Mouse (Mus musculus): ENCODE data around the gene Hsf5. TPM values are rescaled to one million over a fixed set of nuclear protein-coding genes. Genes with fewer than 3 reads are reported as not detected.

The Hsf5 gene
- polyA plus RNA-seq, 1 experiment from 2014 or later: 0.61 TPM

DNA sequence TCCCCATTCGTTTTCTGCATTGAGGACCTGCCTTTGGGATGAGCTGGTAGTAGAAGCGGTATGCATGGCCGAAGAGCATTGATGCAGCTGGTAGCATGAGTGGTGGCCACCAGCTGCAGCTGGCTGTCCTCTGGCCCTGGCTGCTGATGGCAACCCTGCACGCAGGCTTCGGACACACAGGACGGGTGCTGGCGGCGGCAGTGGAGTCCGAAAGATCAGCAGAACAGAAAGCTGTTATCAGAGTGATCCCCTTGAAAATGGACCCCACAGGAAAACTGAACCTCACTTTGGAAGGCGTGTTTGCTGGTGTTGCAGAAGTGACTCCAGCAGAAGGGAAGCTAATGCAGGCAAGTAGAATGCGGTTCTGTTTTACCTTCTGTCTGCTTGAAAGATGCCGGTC, 47.6 kb downstream of the Hsf5 start:
- ATAC-seq (replicated peaks): no peak
- 84% methylated on average over 12 of the region's 12 CpGs for WGBS
- no peaks in the 10 kb centered on the region for H3K9me3 ChIP-seq

DNA sequence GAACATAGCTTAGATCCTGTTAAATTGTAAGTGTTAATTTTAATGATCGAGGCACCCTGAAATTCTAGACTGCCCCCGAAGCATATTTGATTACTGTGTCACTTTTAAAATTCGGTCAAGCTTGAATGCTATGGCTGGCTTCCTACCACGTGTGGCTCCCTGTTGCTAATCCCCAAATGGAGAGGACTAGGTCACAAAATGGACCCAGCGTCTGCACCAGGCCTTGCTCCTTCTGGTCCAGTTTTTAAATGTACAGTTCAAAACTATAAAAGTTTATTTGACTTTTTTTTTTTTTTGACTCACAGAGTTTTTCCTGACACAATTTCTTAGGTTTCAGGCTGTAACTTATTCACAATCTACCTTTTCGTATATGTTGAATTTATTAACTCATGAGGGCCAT, 48.3 kb downstream of the Hsf5 start:
- H3K4me3 ChIP-seq: no peak overlapping the region
- peaks cover 8% of the 10 kb centered on the region for H3K4me1 ChIP-seq
- no peak overlapping the region for H3K9ac ChIP-seq
- H3K36me3 ChIP-seq (replicated peaks): no peaks in the 10 kb centered on the region
- H3K9me3 ChIP-seq: no peaks in the 10 kb centered on the region
- ATAC-seq (replicated peaks): no peak
- H3K27ac ChIP-seq: no peak overlapping the region
- WGBS: 65% methylated on average over 6 of the region's 6 CpGs
- no peak overlapping the region for H3K4me2 ChIP-seq
- peaks cover 16% of the 10 kb centered on the region; the same call in 1 of the 2 replicates for H3K27me3 ChIP-seq (replicated peaks)

More for the DNA sequence above, 47.6 kb downstream of the Hsf5 start:
- Histone ChIP-seq H3K9ac (no peak overlapping the region), H3K4me2 (no peak overlapping the region), H3K4me1 (peaks cover 8% of the 10 kb centered on the region), H3K4me3 (no peak overlapping the region), H3K27ac (no peak overlapping the region), H3K36me3 (replicated peaks) (no peaks in the 10 kb centered on the region), H3K27me3 (replicated peaks) (peaks cover 16% of the 10 kb centered on the region; the same call in 1 of the 2 replicates)

DNA sequence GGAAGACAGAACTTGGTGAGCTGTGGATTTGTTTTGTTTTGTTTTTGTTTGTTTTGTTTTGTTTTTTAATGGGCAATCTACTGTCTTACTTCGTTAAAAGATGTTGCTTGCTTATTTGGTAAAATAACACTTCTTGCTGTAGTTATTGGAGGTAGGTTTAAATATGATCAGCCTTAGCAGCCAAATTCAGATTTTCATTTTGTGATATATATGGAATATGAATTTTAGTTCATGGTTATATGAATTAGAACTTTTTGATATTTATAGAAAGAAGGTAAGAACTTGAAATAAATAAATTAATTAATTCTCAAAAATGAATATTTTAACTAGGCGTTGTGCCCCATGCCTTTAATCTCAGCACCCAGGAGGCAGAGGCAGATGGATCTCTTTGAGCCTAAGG, 48.7 kb downstream of the Hsf5 start:
- H3K9me3 ChIP-seq: no peaks in the 10 kb centered on the region
- 82% methylated on average over 2 of the region's 2 CpGs for WGBS
- H3K27ac ChIP-seq: no peak overlapping the region

DNA sequence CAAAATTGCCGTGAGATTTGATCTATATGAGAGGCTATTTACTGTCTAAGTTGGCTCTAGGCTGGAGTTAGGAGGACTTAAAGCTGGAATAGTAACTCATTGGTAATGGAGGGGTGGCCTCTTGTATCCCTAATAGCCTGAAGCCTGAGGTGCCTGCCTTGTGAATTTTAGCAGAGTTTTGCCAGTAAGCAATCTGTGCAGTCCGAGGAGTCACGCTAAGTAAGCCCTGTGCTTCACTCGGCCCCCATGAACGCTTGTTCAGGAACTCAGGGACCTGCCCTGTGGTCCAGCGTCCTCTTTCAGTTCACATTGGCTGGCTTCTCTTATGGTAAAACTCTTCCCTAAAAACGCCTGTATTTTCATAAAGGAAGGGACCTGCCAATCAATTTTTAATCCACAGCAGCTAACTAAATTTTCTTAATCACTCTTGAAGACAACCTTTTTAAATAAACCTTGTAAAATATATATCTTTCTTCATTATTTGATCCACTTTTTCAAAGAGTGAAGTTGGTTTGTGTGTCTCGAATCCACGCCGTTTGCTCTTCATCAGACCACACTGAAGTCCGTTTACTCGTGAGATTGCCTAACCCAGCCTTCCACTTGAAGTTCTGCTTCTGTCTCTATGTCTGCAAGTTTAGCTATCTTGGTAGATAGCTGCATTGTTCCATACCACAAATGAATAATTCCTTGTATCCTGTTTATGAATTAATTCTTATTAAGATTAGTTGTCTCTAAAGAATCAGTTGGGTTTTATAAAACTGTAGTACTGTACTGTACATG, 49.5 kb downstream of the Hsf5 start:
- no peak overlapping the region for H3K9ac ChIP-seq
- no peak overlapping the region for H3K4me3 ChIP-seq
- no peak overlapping the region for H3K4me2 ChIP-seq
- no peaks in the 10 kb centered on the region for H3K36me3 ChIP-seq (replicated peaks)
- no peak overlapping the region for H3K27ac ChIP-seq
- no peaks in the 10 kb centered on the region for H3K9me3 ChIP-seq
- peaks cover 16% of the 10 kb centered on the region; the same call in 1 of the 2 replicates for H3K27me3 ChIP-seq (replicated peaks)
- peaks cover 8% of the 10 kb centered on the region for H3K4me1 ChIP-seq
- WGBS: 81% methylated on average over 12 of the region's 12 CpGs
- no peak for ATAC-seq (replicated peaks)

More for the DNA sequence above, 48.7 kb downstream of the Hsf5 start:
- Histone ChIP-seq H3K4me2 (no peak overlapping the region), H3K4me3 (no peak overlapping the region), H3K9ac (no peak overlapping the region), H3K4me1 (peaks cover 8% of the 10 kb centered on the region), H3K36me3 (replicated peaks) (no peaks in the 10 kb centered on the region), H3K27me3 (replicated peaks) (peaks cover 16% of the 10 kb centered on the region; the same call in 1 of the 2 replicates)
- no peak for ATAC-seq (replicated peaks)

DNA sequence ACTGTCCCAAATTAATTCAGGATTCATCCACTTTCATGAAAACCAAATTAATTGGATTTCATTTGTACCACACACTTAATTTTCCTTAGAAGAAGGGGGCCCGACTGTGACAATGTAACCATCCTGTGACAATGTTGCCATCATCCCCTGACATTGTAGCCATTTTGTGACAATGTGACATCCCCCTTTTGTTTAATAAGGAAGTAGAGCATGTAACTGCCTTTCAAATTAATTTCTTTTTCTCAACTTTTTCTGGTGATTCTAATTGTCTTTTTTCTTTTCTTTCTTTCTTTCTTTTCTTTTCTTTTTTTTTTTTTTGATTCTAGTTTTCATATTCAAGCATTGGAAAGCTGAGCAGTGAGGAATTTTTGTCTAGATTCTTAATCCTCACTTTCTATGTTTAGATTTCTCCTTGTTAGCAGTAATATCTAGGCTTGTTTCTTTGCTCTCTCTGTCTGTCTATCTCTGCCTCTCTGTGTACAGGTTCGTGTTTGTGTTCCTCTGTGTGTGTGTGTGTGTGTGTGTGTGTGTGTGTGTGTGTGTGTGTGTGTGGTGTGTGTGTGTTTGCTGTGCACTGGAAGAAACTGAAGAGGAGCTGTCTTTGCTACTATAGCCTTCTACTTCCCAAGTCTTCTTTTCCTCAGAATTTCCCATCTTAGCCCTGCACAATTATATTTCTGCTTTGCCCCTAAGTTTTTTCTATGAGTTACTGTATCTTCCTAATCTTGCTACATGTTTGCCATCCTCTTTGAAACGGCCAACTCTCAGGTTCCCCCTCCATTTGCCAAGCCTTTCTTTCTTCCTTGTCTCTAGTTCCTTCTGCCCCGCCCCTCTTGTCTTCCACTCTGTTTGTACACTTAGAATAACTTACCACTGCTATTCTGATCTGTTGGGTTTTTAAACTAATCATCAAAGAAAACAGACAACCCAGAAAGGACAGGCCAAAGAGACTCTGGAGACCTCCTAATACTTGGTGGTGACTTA, 50.4 kb downstream of the Hsf5 start:
- ATAC-seq (replicated peaks): no peak
- 75% methylated on average over 4 of the region's 4 CpGs for WGBS

DNA sequence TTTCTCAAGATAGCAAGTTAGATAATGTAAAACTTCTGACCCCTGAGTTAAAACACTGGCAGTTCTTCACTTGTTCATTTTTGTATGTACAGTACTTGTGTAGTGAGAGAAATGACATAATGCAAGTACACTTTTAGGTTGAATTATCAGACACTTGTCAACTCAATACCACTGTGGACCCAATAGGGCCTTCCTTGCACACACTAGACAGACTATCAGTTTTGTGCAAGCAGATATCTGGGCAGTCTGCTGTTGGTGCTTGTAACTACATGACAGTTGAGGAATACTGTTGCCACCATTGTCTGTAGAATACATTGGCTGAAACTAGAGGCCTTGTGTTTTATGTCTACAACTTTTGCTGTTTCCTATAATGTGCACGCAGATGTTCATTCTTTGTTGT, 56.3 kb downstream of the Hsf5 start:
- no peak overlapping the region for H3K4me3 ChIP-seq
- ATAC-seq (replicated peaks): no peak
- 94% methylated on average over 1 of the region's 1 CpGs for WGBS
- no peaks in the 10 kb centered on the region for H3K27me3 ChIP-seq (replicated peaks)
- H3K4me2 ChIP-seq: no peak overlapping the region
- H3K4me1 ChIP-seq: no peaks in the 10 kb centered on the region
- H3K9me3 ChIP-seq: no peaks in the 10 kb centered on the region
- no peak overlapping the region for H3K9ac ChIP-seq
- no peak overlapping the region for H3K27ac ChIP-seq
- H3K36me3 ChIP-seq (replicated peaks): no peaks in the 10 kb centered on the region

More for the DNA sequence above, 50.4 kb downstream of the Hsf5 start:
- Histone ChIP-seq H3K9ac (no peak overlapping the region), H3K4me3 (no peak overlapping the region), H3K27ac (no peak overlapping the region), H3K9me3 (no peaks in the 10 kb centered on the region), H3K4me2 (no peak overlapping the region), H3K4me1 (peaks cover 8% of the 10 kb centered on the region), H3K27me3 (replicated peaks) (peaks cover 16% of the 10 kb centered on the region; the same call in 1 of the 2 replicates), H3K36me3 (replicated peaks) (no peaks in the 10 kb centered on the region)

DNA sequence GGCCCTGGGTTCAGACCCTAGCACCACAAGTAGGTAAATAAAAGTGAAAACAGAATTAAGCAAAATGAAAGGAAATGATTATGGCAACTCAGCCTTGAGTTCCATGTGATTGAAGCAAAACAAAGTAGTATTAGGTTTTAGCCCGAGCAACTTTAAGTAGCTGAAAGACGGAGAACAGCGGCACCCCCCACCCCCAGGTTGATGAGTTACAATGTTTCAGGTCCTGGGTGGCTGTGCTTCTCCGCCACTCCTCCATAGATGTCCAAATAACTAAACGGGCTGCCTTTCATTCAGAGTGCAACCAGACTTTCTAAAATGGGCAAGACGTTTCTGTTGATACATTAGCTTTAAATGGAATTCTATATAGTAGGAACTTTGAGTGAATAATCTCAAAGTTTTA, 58.6 kb downstream of the Hsf5 start:
- WGBS: 89% methylated on average over 6 of the region's 6 CpGs
- no peak for ATAC-seq (replicated peaks)
- no peak overlapping the region for H3K4me3 ChIP-seq

DNA sequence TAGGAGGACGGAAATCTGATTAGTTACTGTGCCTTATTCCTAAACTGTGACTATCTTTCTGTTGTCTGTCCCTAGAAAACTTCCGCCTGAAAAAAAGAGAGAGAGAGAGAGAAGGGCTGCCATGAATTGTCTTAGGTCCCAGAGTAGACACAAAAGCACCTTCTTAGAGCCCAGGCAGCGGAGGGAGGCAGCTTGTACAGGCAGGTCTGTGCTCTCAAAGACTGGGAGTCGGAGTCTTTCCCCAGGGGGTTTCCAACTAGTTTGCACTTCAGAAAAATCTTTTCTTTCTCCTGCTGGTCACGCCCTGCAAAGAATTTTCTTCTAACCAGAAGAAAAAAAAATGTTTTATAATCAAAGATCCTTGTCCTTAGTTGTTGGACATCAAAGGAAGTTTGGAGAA, 60.8 kb downstream of the Hsf5 start:
- H3K4me3 ChIP-seq: no peak overlapping the region
- H3K9ac ChIP-seq: no peak overlapping the region
- H3K27ac ChIP-seq: no peak overlapping the region
- H3K9me3 ChIP-seq: no peaks in the 10 kb centered on the region
- no peaks in the 10 kb centered on the region for H3K27me3 ChIP-seq (replicated peaks)
- WGBS: 31% methylated on average over 5 of the region's 5 CpGs
- ATAC-seq (replicated peaks): no peak
- H3K4me1 ChIP-seq: no peaks in the 10 kb centered on the region
- no peak overlapping the region for H3K4me2 ChIP-seq
- no peaks in the 10 kb centered on the region for H3K36me3 ChIP-seq (replicated peaks)

More for the DNA sequence above, 58.6 kb downstream of the Hsf5 start:
- no peaks in the 10 kb centered on the region for H3K9me3 ChIP-seq
- H3K27me3 ChIP-seq (replicated peaks): no peaks in the 10 kb centered on the region
- H3K36me3 ChIP-seq (replicated peaks): no peaks in the 10 kb centered on the region
- no peak overlapping the region for H3K4me2 ChIP-seq
- no peak overlapping the region for H3K9ac ChIP-seq
- H3K27ac ChIP-seq: no peak overlapping the region
- no peaks in the 10 kb centered on the region for H3K4me1 ChIP-seq

DNA sequence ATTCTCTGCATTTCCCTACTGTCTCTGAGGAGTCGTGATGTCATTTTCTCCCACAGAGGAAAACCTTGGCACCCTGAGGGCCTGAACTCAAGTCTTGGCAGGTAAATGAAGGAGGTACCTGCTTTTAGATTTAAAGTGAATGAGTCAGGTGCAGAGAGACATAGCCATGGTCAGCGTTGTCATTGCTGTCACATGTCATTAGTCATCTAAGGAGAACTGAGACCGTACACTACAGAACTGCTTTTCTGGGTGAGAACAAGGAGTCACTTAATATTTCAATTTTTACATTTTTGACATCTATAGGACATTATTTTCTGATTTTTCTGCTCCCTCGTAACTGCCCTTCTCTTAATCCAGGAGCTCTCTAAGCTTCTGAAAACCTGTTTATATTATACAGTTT, 61.6 kb downstream of the Hsf5 start:
- 91% methylated on average over 4 of the region's 4 CpGs for WGBS
- no peaks in the 10 kb centered on the region for H3K9me3 ChIP-seq
- H3K27ac ChIP-seq: no peak overlapping the region
- H3K36me3 ChIP-seq (replicated peaks): no peaks in the 10 kb centered on the region
- H3K4me1 ChIP-seq: no peaks in the 10 kb centered on the region
- H3K4me3 ChIP-seq: no peak overlapping the region
- no peak overlapping the region for H3K9ac ChIP-seq
- ATAC-seq (replicated peaks): no peak
- no peak overlapping the region for H3K4me2 ChIP-seq
- H3K27me3 ChIP-seq (replicated peaks): no peaks in the 10 kb centered on the region

DNA sequence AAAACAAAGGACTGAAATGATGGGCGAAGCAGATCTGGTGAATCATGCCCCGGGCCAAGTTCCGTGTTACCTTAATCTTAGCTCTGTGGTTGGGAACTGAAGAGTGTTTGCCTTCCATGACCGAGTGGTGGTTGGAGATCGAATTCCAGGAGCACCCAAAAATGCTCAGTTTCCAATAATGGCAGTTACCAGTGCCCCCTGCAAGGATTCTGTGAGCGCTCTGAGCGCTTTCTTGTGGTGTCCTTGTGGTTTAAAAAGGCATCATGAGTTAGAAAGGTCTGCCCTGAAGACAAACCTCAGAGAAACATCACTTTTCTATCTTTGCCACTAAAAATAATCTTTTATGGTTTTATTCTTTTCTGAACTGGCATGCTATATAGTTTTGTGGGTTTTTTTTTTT, 62.0 kb downstream of the Hsf5 start:
- no peak overlapping the region for H3K4me3 ChIP-seq
- H3K36me3 ChIP-seq (replicated peaks): no peaks in the 10 kb centered on the region
- no peak for ATAC-seq (replicated peaks)
- no peaks in the 10 kb centered on the region for H3K4me1 ChIP-seq
- H3K9me3 ChIP-seq: no peaks in the 10 kb centered on the region
- 92% methylated on average over 7 of the region's 7 CpGs for WGBS
- no peaks in the 10 kb centered on the region for H3K27me3 ChIP-seq (replicated peaks)
- no peak overlapping the region for H3K9ac ChIP-seq
- no peak overlapping the region for H3K27ac ChIP-seq
- no peak overlapping the region for H3K4me2 ChIP-seq

DNA sequence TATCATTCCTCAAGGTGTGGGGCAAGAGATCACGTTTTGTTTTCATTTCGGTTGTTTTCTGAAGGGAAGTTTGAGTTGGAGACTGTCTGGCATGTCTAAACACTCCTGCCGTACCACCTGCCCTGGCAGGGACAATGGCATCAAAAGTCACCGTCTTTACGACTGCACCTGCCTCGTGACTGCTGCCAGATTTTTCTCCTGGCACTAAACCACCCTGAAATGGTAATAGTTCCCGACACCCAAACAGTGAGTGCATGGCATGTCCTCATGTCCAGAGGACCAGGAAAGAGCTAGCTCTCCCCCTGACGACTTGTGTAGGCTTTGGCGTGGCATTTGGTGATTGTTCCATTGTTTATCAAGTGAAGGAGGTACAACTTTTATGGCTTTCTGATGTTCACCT, 63.8 kb downstream of the Hsf5 start:
- ATAC-seq (replicated peaks): no peak
- Histone ChIP-seq H3K9me3 (no peaks in the 10 kb centered on the region), H3K4me3 (no peak overlapping the region), H3K4me2 (no peak overlapping the region), H3K27ac (no peak overlapping the region), H3K4me1 (no peaks in the 10 kb centered on the region), H3K36me3 (replicated peaks) (no peaks in the 10 kb centered on the region), H3K27me3 (replicated peaks) (no peaks in the 10 kb centered on the region), H3K9ac (no peak overlapping the region)
- WGBS: 91% methylated on average over 9 of the region's 9 CpGs

DNA sequence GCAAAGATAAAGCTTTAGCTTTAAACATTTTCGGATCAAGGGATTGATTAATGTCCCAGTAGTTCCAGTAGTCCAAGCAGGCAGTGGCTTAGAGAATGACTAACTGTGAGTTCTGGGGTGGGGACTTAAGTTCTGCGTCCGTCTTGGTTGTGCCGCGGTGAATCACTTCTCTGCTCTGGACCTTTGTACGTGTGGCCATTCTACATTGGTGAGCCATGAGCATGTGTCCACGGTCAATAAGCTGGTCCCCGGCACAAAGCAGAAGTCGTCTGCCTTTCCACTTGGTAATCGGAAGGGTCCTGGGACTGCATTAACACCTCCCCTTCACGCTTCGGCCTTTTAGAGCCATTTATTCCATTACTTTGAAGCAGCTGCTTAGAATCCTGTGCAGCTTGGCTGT, 65.1 kb downstream of the Hsf5 start:
- WGBS: 83% methylated on average over 12 of the region's 12 CpGs
- ATAC-seq (replicated peaks): no peak
- H3K4me1 ChIP-seq: no peaks in the 10 kb centered on the region; the same call in 1 of the 2 replicates

More for the DNA sequence above, 65.1 kb downstream of the Hsf5 start:
- Histone ChIP-seq H3K4me2 (no peak overlapping the region), H3K4me3 (no peak overlapping the region), H3K9ac (no peak overlapping the region), H3K27ac (no peak overlapping the region), H3K36me3 (replicated peaks) (no peaks in the 10 kb centered on the region), H3K27me3 (replicated peaks) (no peaks in the 10 kb centered on the region), H3K9me3 (no peaks in the 10 kb centered on the region)

Data from midbrain, embryonic 15.5 days (tissue).